Mouse (Mus musculus): ENCODE data around the gene Tecta. TPM values are rescaled to one million over a fixed set of nuclear protein-coding genes. Genes with fewer than 3 reads are reported as not detected.

Gene Tecta
- polyA plus RNA-seq, 1 experiment from 2014 or later, result 0.76 TPM

- no peak for ATAC-seq (ENCODE audit: low FRiP score, low read depth)
- no peak overlapping the region for H3K4me3 ChIP-seq
- H3K27me3 ChIP-seq (replicated peaks), result no peaks in the 10 kb centered on the region
- no peak overlapping the region for H3K4me2 ChIP-seq (replicated peaks)
- H3K4me1 ChIP-seq, result peaks cover 8% of the 10 kb centered on the region
- no peaks in the 10 kb centered on the region for H3K9me3 ChIP-seq
- WGBS, result 89% methylated on average over 12 of the region's 12 CpGs
- no peak overlapping the region for H3K27ac ChIP-seq
- peaks cover 32% of the 10 kb centered on the region for H3K36me3 ChIP-seq
- H3K9ac ChIP-seq, result no peak overlapping the region
Measured at GRCm38 (mm10) chr9:42417352-42417952, 17.7 kb upstream of the Tecta start.

- no peaks in the 10 kb centered on the region for H3K27me3 ChIP-seq (replicated peaks)
- no peaks in the 10 kb centered on the region for H3K9me3 ChIP-seq
- 41% methylated on average over 1 of the region's 1 CpGs for WGBS
- ATAC-seq (ENCODE audit: low FRiP score, low read depth), result no peak
- H3K4me3 ChIP-seq, result no peak overlapping the region
- H3K36me3 ChIP-seq, result peaks cover 20% of the 10 kb centered on the region
- no peak overlapping the region for H3K9ac ChIP-seq
- peaks cover 8% of the 10 kb centered on the region for H3K4me1 ChIP-seq
- no peak overlapping the region for H3K4me2 ChIP-seq (replicated peaks)
- H3K27ac ChIP-seq, result no peak overlapping the region
Measured at GRCm38 (mm10) chr9:42415184-42415583, 15.5 kb upstream of the Tecta start.

- H3K27ac ChIP-seq, result no peak overlapping the region
- H3K4me3 ChIP-seq, result no peak overlapping the region
- ATAC-seq (ENCODE audit: low FRiP score, low read depth), result no peak
- peaks cover 8% of the 10 kb centered on the region for H3K4me1 ChIP-seq
- no peaks in the 10 kb centered on the region for H3K27me3 ChIP-seq (replicated peaks)
- peaks cover 14% of the 10 kb centered on the region; the same call in 1 of the 2 replicates for H3K36me3 ChIP-seq
- H3K9ac ChIP-seq, result no peak overlapping the region
- H3K9me3 ChIP-seq, result no peaks in the 10 kb centered on the region
- H3K4me2 ChIP-seq (replicated peaks), result no peak overlapping the region
- 60% methylated on average over 12 of the region's 12 CpGs for whole genome bisulfite sequencing
Measured at GRCm38 (mm10) chr9:42413345-42413744, 13.6 kb upstream of the Tecta start.

DNA sequence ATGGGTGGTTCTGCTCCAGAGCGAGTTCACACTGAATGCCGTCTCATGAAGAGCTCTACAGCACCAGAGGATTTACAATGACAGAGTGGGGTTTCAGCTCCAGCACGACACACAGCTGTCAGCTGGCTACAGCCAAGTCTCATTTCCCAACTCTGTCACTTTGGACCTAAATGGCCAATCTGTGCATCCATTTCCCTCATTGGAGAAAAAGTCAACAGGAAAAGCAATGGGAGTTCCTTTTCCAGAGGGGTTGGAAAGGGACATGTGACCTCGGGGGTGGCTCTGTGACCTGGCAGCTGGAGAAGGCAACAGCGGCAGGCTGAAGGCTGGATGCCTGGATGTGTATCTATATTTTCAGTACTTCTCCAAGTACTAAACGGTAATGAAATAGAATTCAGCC, 11.6 kb upstream of the Tecta start:
- Histone ChIP-seq H3K4me2 (replicated peaks) (no peak overlapping the region), H3K4me1 (peaks cover 8% of the 10 kb centered on the region), H3K9me3 (no peaks in the 10 kb centered on the region), H3K27ac (no peak overlapping the region), H3K36me3 (peaks cover 7% of the 10 kb centered on the region; the same call in 1 of the 2 replicates), H3K27me3 (replicated peaks) (no peaks in the 10 kb centered on the region), H3K9ac (no peak overlapping the region), H3K4me3 (no peak overlapping the region)
- WGBS, result 88% methylated on average over 6 of the region's 6 CpGs
- ATAC-seq (ENCODE audit: low FRiP score, low read depth), result no peak

GRCm38 (mm10) chr9:42405736-42406135, 6.0 kb upstream of the Tecta start:
- Histone ChIP-seq H3K9me3 (no peaks in the 10 kb centered on the region), H3K27me3 (replicated peaks) (no peaks in the 10 kb centered on the region), H3K4me1 (0 out of 2 replicates have a peak, but pooled peaks cover 5% of the 10 kb centered on the region), H3K4me3 (no peak overlapping the region), H3K9ac (no peak overlapping the region), H3K36me3 (no peaks in the 10 kb centered on the region), H3K27ac (no peak overlapping the region), H3K4me2 (replicated peaks) (no peak overlapping the region)
- ATAC-seq (ENCODE audit: low FRiP score, low read depth), result no peak
- 73% methylated on average over 4 of the region's 4 CpGs for WGBS

DNA sequence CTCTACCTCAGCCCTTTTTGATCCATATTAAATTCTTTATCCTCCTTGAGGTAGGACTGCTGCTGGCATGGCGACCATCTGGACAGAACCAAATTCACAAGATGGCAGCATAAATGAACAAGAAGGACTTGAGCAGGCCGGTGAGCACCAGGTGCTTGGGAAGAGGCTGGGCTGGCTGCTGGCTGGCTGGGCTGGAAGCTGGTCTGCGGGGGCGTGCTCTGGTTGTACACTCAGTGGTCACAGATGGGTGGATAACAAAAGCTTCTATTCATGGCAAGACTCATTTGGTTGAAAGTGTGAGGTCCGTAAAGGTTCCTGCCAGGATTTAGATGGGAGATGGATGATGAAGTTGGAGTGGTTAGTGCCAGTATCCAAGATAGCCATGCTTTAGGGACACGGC, 1.8 kb upstream of the Tecta start:
- Histone ChIP-seq H3K27ac (no peak overlapping the region), H3K9ac (no peak overlapping the region), H3K27me3 (replicated peaks) (no peaks in the 10 kb centered on the region), H3K4me3 (no peak overlapping the region), H3K9me3 (no peaks in the 10 kb centered on the region), H3K4me2 (replicated peaks) (no peak overlapping the region), H3K36me3 (no peaks in the 10 kb centered on the region), H3K4me1 (0 out of 2 replicates have a peak, but pooled peaks cover 5% of the 10 kb centered on the region)
- 51% methylated on average over 6 of the region's 6 CpGs for WGBS
- no peak for ATAC-seq (ENCODE audit: low FRiP score, low read depth)

GRCm38 (mm10) chr9:42396141-42396540, 3.6 kb downstream of the Tecta start:
- Histone ChIP-seq H3K4me3 (no peak overlapping the region), H3K4me2 (replicated peaks) (no peak overlapping the region), H3K4me1 (no peaks in the 10 kb centered on the region), H3K27me3 (replicated peaks) (0 out of 2 replicates have a peak, but pooled peaks cover 3% of the 10 kb centered on the region), H3K27ac (no peak overlapping the region), H3K9ac (no peak overlapping the region), H3K9me3 (no peaks in the 10 kb centered on the region), H3K36me3 (no peaks in the 10 kb centered on the region)
- 72% methylated on average over 2 of the region's 2 CpGs for WGBS
- no peak for ATAC-seq (ENCODE audit: low FRiP score, low read depth)

DNA sequence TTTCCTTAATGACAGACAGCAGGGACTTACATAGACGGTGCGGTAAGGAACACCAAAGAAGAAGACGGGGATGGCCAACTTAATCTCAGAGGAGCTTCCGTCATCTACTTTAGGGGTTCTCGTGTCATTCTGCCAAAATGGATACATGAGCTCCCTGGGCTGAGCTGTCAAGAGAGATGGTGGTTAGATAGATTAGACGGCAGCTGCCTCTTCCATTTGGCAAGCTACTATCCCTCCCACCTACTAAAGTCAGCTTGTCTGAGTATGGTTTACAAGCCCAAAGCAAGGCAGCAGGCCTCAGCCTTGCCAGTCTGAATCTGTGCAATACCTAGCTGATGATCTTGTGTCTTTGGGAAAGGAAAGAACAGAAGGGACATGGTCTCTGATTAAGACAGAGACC, 4.8 kb downstream of the Tecta start:
- no peak overlapping the region for H3K9ac ChIP-seq
- H3K36me3 ChIP-seq, result no peaks in the 10 kb centered on the region
- no peak overlapping the region for H3K4me3 ChIP-seq
- no peak overlapping the region for H3K4me2 ChIP-seq (replicated peaks)
- H3K9me3 ChIP-seq, result no peaks in the 10 kb centered on the region
- 80% methylated on average over 6 of the region's 6 CpGs for WGBS
- 0 out of 2 replicates have a peak, but pooled peaks cover 3% of the 10 kb centered on the region for H3K27me3 ChIP-seq (replicated peaks)
- peaks cover 5% of the 10 kb centered on the region; the same call in 1 of the 2 replicates for H3K4me1 ChIP-seq
- no peak for ATAC-seq (ENCODE audit: low FRiP score, low read depth)
- H3K27ac ChIP-seq, result no peak overlapping the region

- ATAC-seq (ENCODE audit: low FRiP score, low read depth), result no peak
- H3K27ac ChIP-seq, result no peak overlapping the region
- 70% methylated on average over 8 of the region's 8 CpGs for WGBS
- 0 out of 2 replicates have a peak, but pooled peaks cover 3% of the 10 kb centered on the region for H3K27me3 ChIP-seq (replicated peaks)
- H3K4me3 ChIP-seq, result no peak overlapping the region
- peaks cover 5% of the 10 kb centered on the region; the same call in 1 of the 2 replicates for H3K4me1 ChIP-seq
- H3K4me2 ChIP-seq (replicated peaks), result no peak overlapping the region
- no peaks in the 10 kb centered on the region for H3K36me3 ChIP-seq
- H3K9me3 ChIP-seq, result no peaks in the 10 kb centered on the region
- no peak overlapping the region for H3K9ac ChIP-seq
Measured at GRCm38 (mm10) chr9:42394321-42394720, 5.4 kb downstream of the Tecta start.

DNA sequence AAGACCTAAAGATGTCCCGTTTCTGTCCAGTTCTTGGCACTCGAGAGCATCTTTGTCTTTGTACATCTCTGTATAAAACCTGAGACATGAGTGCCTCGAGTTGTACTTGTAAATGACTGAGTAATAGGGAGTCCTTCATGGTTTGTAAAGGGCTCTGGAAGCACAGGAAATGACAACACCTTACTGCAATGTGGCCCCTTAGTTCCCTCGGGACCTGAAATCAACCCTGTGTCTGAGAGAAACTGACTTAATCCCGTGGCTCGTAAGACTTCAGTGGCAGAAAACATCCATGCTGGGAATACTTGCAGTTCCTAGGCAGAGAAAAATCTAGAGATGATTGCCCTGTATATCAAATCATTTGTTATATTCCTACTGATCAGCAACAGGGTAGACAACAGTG, 6.8 kb downstream of the Tecta start:
- 0 out of 2 replicates have a peak, but pooled peaks cover 3% of the 10 kb centered on the region for H3K27me3 ChIP-seq (replicated peaks)
- no peaks in the 10 kb centered on the region for H3K9me3 ChIP-seq
- H3K4me3 ChIP-seq, result no peak overlapping the region
- H3K27ac ChIP-seq, result no peak overlapping the region
- WGBS, result 67% methylated on average over 6 of the region's 6 CpGs
- H3K4me1 ChIP-seq, result peaks cover 5% of the 10 kb centered on the region; the same call in 1 of the 2 replicates
- no peaks in the 10 kb centered on the region for H3K36me3 ChIP-seq
- no peak for ATAC-seq (ENCODE audit: low FRiP score, low read depth)
- no peak overlapping the region for H3K4me2 ChIP-seq (replicated peaks)
- no peak overlapping the region for H3K9ac ChIP-seq

DNA sequence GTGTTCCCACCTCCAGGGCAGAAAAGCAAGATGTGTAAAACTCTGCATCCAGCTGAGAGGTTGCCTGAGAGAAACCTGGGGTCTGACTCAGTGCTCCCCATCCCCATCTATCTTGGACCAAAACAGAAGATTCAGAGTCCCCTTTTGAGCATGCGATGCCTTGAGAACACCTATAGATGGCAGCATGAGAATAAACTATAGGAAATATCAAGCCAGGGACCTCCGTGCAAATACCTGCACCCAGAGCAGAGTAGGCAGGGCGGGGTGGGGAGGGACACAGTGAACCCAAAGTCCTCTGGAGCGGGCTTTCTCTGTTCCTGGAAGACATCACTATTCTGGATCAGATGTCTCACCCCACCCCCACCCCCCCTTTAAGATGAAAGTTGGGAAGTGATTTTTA, 11.2 kb downstream of the Tecta start:
- no peak overlapping the region for H3K4me2 ChIP-seq (replicated peaks)
- 50% methylated on average over 4 of the region's 4 CpGs for WGBS

DNA sequence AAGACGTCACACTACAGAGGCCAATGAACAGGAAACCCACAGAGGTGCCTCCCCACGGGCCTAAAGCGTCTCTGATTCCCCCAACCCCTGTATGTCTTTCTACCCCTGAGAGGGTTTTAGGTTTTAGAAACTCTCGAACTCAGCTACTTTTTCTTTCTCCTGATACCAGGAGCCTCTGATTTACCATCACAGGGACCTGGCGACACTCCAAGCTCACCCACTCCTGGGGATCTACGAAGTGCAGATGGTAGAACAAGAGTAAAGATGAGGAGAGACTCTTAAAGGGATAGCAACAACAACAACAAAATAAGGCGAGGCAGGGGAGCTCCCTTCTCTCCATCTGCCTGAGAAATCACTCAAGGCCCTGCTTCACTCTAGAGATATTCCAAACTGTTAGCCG, 12.7 kb downstream of the Tecta start:
- 77% methylated on average over 8 of the region's 8 CpGs for WGBS
- no peak overlapping the region for H3K4me3 ChIP-seq
- H3K4me1 ChIP-seq, result peaks cover 5% of the 10 kb centered on the region; the same call in 1 of the 2 replicates
- no peak overlapping the region for H3K9ac ChIP-seq
- H3K27ac ChIP-seq, result no peak overlapping the region
- no peak overlapping the region for H3K4me2 ChIP-seq (replicated peaks)
- no peak for ATAC-seq (ENCODE audit: low FRiP score, low read depth)
- no peaks in the 10 kb centered on the region for H3K36me3 ChIP-seq
- H3K9me3 ChIP-seq, result no peaks in the 10 kb centered on the region
- H3K27me3 ChIP-seq (replicated peaks), result no peaks in the 10 kb centered on the region

More for the DNA sequence above, 11.2 kb downstream of the Tecta start:
- no peaks in the 10 kb centered on the region for H3K36me3 ChIP-seq
- no peak overlapping the region for H3K4me3 ChIP-seq
- H3K9ac ChIP-seq, result no peak overlapping the region
- H3K9me3 ChIP-seq, result no peaks in the 10 kb centered on the region
- no peak overlapping the region for H3K27ac ChIP-seq
- peaks cover 5% of the 10 kb centered on the region; the same call in 1 of the 2 replicates for H3K4me1 ChIP-seq
- H3K27me3 ChIP-seq (replicated peaks), result no peaks in the 10 kb centered on the region
- ATAC-seq (ENCODE audit: low FRiP score, low read depth), result no peak

DNA sequence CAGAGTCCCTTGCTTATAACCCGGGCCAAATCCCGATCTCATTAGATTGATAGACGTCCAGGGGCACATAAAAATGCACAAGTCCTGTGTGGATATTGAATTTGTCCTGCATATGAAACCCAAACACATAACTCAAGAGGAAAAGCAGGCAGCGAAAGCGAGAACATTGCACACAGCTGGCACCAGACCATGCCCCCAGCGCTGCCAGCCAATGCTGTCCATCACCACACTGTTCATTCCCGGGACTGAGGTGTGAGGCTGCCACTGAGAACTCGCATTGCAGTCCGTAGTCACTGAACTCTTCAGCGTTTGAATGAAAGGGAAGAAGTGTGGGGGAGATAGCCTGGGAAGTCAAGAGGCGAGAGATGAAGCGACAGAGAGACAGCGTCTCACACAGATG, 14.1 kb downstream of the Tecta start:
- H3K4me2 ChIP-seq (replicated peaks), result no peak overlapping the region
- peaks cover 4% of the 10 kb centered on the region; the same call in 1 of the 2 replicates for H3K4me1 ChIP-seq
- H3K9me3 ChIP-seq, result 0 out of 2 replicates have a peak, but pooled peaks cover under 1% of the 10 kb centered on the region
- H3K27me3 ChIP-seq (replicated peaks), result no peaks in the 10 kb centered on the region
- H3K9ac ChIP-seq, result no peak overlapping the region
- H3K4me3 ChIP-seq, result no peak overlapping the region
- H3K27ac ChIP-seq, result no peak overlapping the region
- no peaks in the 10 kb centered on the region for H3K36me3 ChIP-seq
- ATAC-seq (ENCODE audit: low FRiP score, low read depth), result no peak
- WGBS, result 75% methylated on average over 13 of the region's 13 CpGs

Measured in neural tube, embryonic 12.5 days (tissue).